Mouse (Mus musculus): ENCODE results near the gene Smyd3.

GRCm38 (mm10) chr1:178988176-178988575, 529.7 kb downstream of the Smyd3 start:
- no peak for TF ChIP-seq CTCF (IDR thresholded peaks at IDR 0.05; ENCODE audit: low read depth, low read length)
- no peak for TF ChIP-seq POLR2A (IDR thresholded peaks at IDR 0.05; ENCODE audit: insufficient read depth, low read length)
